Comparison of ENCODE assay signal across 17 mouse cellular contexts in the genomic region with DNA sequence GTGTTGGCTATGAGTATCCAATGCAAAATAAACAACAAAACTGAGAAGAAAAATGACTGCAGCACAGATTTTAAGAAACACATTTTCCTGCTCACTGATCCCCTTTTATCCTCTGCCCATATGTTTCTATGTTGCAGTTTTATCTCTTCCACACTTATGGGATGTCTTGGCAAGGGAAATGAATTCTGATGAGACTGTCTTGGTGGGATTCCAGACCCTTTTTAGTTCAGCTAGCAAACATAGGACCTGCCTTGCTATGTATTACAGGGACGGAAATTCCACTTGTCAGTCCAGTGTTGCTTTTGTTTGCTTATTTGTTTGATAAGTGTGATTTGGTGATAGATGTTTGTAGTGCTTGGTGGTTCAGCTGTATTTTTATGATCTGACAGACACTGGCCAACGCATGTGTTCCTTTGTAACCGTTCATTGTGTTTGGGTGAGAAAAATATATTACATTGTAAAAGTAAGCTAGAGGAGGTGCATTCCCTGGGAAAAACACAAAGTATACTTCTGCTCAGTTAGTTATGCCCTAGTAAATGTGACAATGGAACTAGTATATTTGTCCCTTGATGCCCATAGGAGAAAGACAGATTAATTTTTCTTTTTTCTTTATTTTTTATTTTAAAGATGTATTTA.
DNase-seq lines count a peak whose midpoint lies in the region; ATAC-seq and TF ChIP-seq lines count a peak whose summit lies in the region.
"Had no signal": no experiment of that assay in that cellular context is flagged by ENCODE, and none has a peak within 500 bp of the region (broad histone marks: within the 10 kb centered on the region; RNA-seq: fewer than 3 reads in every experiment).

No protein-coding gene starts in this region.

- intact Hi-C loops in gastrocnemius, postnatal 36 days (cut with DNase I), result no loop called here

- H3K4me2 ChIP-seq in forebrain, embryonic 13.5 days, result no peak overlapping the region
- no peak overlapping the region for H3K4me2 ChIP-seq in forebrain, embryonic 11.5 days (ENCODE audit: low read depth, low read length, severe bottlenecking)
- H3K4me2 ChIP-seq in kidney, postnatal 0 days (ENCODE audit: low read length), result no peak overlapping the region
- no peak overlapping the region for H3K4me2 ChIP-seq in midbrain, embryonic 15.5 days
- H3K4me2 ChIP-seq in midbrain, embryonic 11.5 days, result no peak overlapping the region
- H3K4me2 ChIP-seq: heart, embryonic 15.5 days; hindbrain, embryonic 15.5 days; midbrain, embryonic 12.5 days had no signal

- no peaks in the 10 kb centered on the region for H3K27me3 ChIP-seq in forebrain, embryonic 13.5 days
- H3K27me3 ChIP-seq in forebrain, embryonic 11.5 days (ENCODE audit: control insufficient read depth, insufficient read depth, low read length), result no peaks in the 10 kb centered on the region
- H3K27me3 ChIP-seq in kidney, postnatal 0 days (ENCODE audit: insufficient read depth, low read length), result no peaks in the 10 kb centered on the region
- H3K27me3 ChIP-seq in midbrain, embryonic 15.5 days (replicated peaks), result no peaks in the 10 kb centered on the region
- no peaks in the 10 kb centered on the region for H3K27me3 ChIP-seq in midbrain, embryonic 11.5 days (ENCODE audit: control insufficient read depth, insufficient read depth, low read length)
- H3K27me3 ChIP-seq: heart, embryonic 15.5 days; hindbrain, embryonic 15.5 days; midbrain, embryonic 12.5 days had no signal

- no peaks in the 10 kb centered on the region for H3K4me1 ChIP-seq in forebrain, embryonic 13.5 days
- H3K4me1 ChIP-seq in forebrain, embryonic 11.5 days (replicated peaks; ENCODE audit: control insufficient read depth, insufficient read depth, low read length), result no peaks in the 10 kb centered on the region
- H3K4me1 ChIP-seq in kidney, postnatal 0 days (replicated peaks; ENCODE audit: insufficient read depth, low read length), result no peaks in the 10 kb centered on the region
- H3K4me1 ChIP-seq in midbrain, embryonic 15.5 days, result no peaks in the 10 kb centered on the region
- H3K4me1 ChIP-seq in midbrain, embryonic 11.5 days (ENCODE audit: control insufficient read depth, insufficient read depth, low read length), result no peaks in the 10 kb centered on the region
- H3K4me1 ChIP-seq: heart, embryonic 15.5 days; hindbrain, embryonic 15.5 days; midbrain, embryonic 12.5 days had no signal

- peak; percentile 81 for ATAC-seq in forebrain, embryonic 13.5 days
- no peak for ATAC-seq in forebrain, embryonic 11.5 days (replicated peaks; ENCODE audit: low FRiP score)
- ATAC-seq in kidney, postnatal 0 days (replicated peaks; ENCODE audit: low FRiP score, low read depth), result no peak
- ATAC-seq in midbrain, embryonic 15.5 days (replicated peaks), result 0 out of 2 replicates have a peak, but pooled peaks have one; percentile 65
- ATAC-seq in midbrain, embryonic 11.5 days (ENCODE audit: low FRiP score), result no peak

- H3K9ac ChIP-seq in forebrain, embryonic 13.5 days, result no peak overlapping the region
- no peak overlapping the region for H3K9ac ChIP-seq in forebrain, embryonic 11.5 days (ENCODE audit: low read length)
- H3K9ac ChIP-seq in kidney, postnatal 0 days (ENCODE audit: low read depth, low read length), result no peak overlapping the region
- H3K9ac ChIP-seq in midbrain, embryonic 15.5 days, result no peak overlapping the region
- no peak overlapping the region for H3K9ac ChIP-seq in midbrain, embryonic 11.5 days (ENCODE audit: low read length)
- H3K9ac ChIP-seq: heart, embryonic 15.5 days; hindbrain, embryonic 15.5 days; midbrain, embryonic 12.5 days had no signal

- no peaks in the 10 kb centered on the region for H3K9me3 ChIP-seq in forebrain, embryonic 13.5 days (replicated peaks)
- no peaks in the 10 kb centered on the region for H3K9me3 ChIP-seq in forebrain, embryonic 11.5 days (ENCODE audit: control insufficient read depth, low read length)
- no peaks in the 10 kb centered on the region for H3K9me3 ChIP-seq in kidney, postnatal 0 days (replicated peaks; ENCODE audit: low read length)
- H3K9me3 ChIP-seq in midbrain, embryonic 15.5 days, result no peaks in the 10 kb centered on the region
- no peaks in the 10 kb centered on the region for H3K9me3 ChIP-seq in midbrain, embryonic 11.5 days (ENCODE audit: control insufficient read depth, low read length)
- H3K9me3 ChIP-seq: heart, embryonic 15.5 days; hindbrain, embryonic 15.5 days; midbrain, embryonic 12.5 days had no signal

- 82% methylated on average over 3 of the region's 3 CpGs for WGBS in forebrain, embryonic 13.5 days
- 89% methylated on average over 3 of the region's 3 CpGs for WGBS in forebrain, embryonic 11.5 days
- WGBS in kidney, postnatal 0 days, result 61% methylated on average over 3 of the region's 3 CpGs
- 74% methylated on average over 3 of the region's 3 CpGs for WGBS in midbrain, embryonic 15.5 days
- WGBS in midbrain, embryonic 11.5 days, result 84% methylated on average over 3 of the region's 3 CpGs

- no peak overlapping the region for H3K4me3 ChIP-seq in forebrain, embryonic 13.5 days
- H3K4me3 ChIP-seq in forebrain, embryonic 11.5 days (ENCODE audit: low read depth, low read length), result no peak overlapping the region
- no peak overlapping the region for H3K4me3 ChIP-seq in kidney, postnatal 0 days (replicated peaks; ENCODE audit: low read depth, low read length)
- no peak overlapping the region for H3K4me3 ChIP-seq in midbrain, embryonic 15.5 days
- no peak overlapping the region for H3K4me3 ChIP-seq in midbrain, embryonic 11.5 days (ENCODE audit: low read depth, low read length)
- H3K4me3 ChIP-seq: heart, embryonic 15.5 days; hindbrain, embryonic 15.5 days; layer of hippocampus, adult 2 months; midbrain, embryonic 12.5 days had no signal

- DNase-seq in forebrain, embryonic 11.5 days (ENCODE audit: low spot score), result no peak
- peak; percentile 57 for DNase-seq in kidney, postnatal 0 days (ENCODE audit: low spot score)
- no peak for DNase-seq in kidney, postnatal 36 days
- no peak for DNase-seq in midbrain, embryonic 11.5 days (ENCODE audit: low spot score, missing footprints)
- DNase-seq in right cerebral cortex, postnatal 25 days, result peak; percentile 13
- no peak for DNase-seq in gastrocnemius, postnatal 36 days
- DNase-seq: cerebellum, adult 9-11 months; kidney, adult 8-10 months; lung, postnatal 10 days; spleen, adult 18-20 months; thymus, postnatal 4 days had no signal

- H3K36me3 ChIP-seq in forebrain, embryonic 13.5 days (ENCODE audit: poor library complexity, severe bottlenecking), result no peaks in the 10 kb centered on the region
- no peaks in the 10 kb centered on the region for H3K36me3 ChIP-seq in forebrain, embryonic 11.5 days (ENCODE audit: control insufficient read depth, insufficient read depth, low read length)
- H3K36me3 ChIP-seq in kidney, postnatal 0 days (ENCODE audit: insufficient read depth, low read length), result no peaks in the 10 kb centered on the region
- no peaks in the 10 kb centered on the region for H3K36me3 ChIP-seq in midbrain, embryonic 15.5 days (replicated peaks)
- H3K36me3 ChIP-seq in midbrain, embryonic 11.5 days (ENCODE audit: control insufficient read depth, insufficient read depth, low read length), result no peaks in the 10 kb centered on the region
- H3K36me3 ChIP-seq: heart, embryonic 15.5 days; hindbrain, embryonic 15.5 days; midbrain, embryonic 12.5 days had no signal

- TF ChIP-seq CTCF in kidney, postnatal 0 days (IDR thresholded peaks at IDR 0.05; ENCODE audit: low read depth), result no peak

- H3K27ac ChIP-seq in forebrain, embryonic 13.5 days, result no peak overlapping the region
- no peak overlapping the region for H3K27ac ChIP-seq in forebrain, embryonic 11.5 days (ENCODE audit: low read depth, low read length)
- H3K27ac ChIP-seq in kidney, postnatal 0 days, result no peak overlapping the region
- H3K27ac ChIP-seq in midbrain, embryonic 15.5 days, result no peak overlapping the region
- no peak overlapping the region for H3K27ac ChIP-seq in midbrain, embryonic 11.5 days (ENCODE audit: low read depth, low read length)
- H3K27ac ChIP-seq: heart, embryonic 15.5 days; hindbrain, embryonic 15.5 days; layer of hippocampus, adult 2 months; midbrain, embryonic 12.5 days had no signal

Comparison
In these comparisons a context has a peak if more than half of its experiments do, and no peak if none do; other contexts are left out.
1. ATAC-seq: peak in forebrain, embryonic 13.5 days (single experiment) and midbrain, embryonic 15.5 days (single experiment); none in forebrain, embryonic 11.5 days (single experiment), kidney, postnatal 0 days (single experiment) and midbrain, embryonic 11.5 days (single experiment).
2. DNase-seq: peak in kidney, postnatal 0 days (single experiment) and right cerebral cortex, postnatal 25 days (single experiment); none in forebrain, embryonic 11.5 days (single experiment), kidney, postnatal 36 days (0 of 2), midbrain, embryonic 11.5 days (single experiment) and gastrocnemius, postnatal 36 days (0 of 2).